Mouse (Mus musculus): ENCODE measurements around the gene Klk6.
A peak's percentile ranks its signal among the peaks of the same experiment; 100 is the strongest.

Klk6 gene

DNA sequence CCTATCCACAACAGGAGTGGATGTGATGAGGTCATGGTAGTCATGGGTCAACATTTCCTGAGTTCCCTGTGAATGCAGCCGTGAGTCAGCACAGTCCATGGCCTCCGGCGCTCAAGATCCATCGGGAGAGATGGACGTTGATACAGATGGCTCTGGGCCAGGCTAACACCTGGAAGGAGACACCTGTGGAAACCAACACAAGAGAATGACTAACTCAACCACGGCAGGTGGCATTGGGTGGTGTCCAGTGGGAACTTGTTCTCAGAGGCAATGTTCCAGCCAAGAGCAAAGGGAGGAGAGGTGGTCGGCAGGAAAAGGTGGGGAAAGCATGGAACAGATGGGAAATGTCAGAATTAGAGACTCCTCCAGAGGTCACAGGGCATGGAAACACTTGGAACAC, 2.7 kb upstream of the Klk6 start:
- DNase-seq (ENCODE audit: extremely low spot score), result no peak

DNA sequence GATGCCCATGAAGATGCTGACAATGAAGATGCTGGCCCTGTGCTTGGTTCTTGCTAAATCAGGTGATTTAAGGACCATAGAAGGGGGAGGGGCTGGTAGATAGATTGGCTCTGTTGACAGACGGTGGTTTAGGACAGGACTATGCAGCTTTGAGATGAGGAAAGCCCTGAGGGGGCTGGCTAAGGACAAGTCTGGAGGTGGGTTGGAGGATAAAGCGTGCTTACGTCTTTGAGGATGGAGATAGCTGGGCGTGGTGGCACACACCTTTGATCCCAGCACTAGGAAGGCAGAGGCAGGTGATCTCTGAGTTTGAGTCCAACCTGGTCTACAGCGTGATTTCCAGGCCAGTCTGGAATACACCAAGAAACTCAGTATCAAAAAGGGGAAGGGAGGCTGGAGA, 1.8 kb downstream of the Klk6 start:
- DNase-seq (ENCODE audit: extremely low spot score), result no peak

DNA sequence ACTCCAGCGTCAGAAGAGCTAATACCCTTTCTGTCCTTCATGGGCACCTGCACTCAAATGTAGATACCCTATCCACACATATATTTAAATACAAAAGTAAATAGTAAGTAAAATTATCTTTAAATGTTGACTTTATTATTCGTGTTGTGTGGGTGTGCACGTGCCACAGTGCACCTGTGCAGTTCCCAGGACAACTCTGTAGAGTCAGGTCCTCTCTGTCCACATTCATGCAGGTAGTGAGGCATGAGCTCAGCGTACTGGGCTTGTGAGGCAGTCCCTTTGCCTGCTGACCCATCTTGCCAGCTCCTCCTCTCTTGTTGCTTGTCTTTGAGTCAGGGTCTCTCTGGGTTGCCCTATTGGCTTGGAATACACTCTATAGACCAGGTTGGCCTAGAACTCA, 3.4 kb downstream of the Klk6 start:
- no peak for DNase-seq (ENCODE audit: extremely low spot score)

DNA sequence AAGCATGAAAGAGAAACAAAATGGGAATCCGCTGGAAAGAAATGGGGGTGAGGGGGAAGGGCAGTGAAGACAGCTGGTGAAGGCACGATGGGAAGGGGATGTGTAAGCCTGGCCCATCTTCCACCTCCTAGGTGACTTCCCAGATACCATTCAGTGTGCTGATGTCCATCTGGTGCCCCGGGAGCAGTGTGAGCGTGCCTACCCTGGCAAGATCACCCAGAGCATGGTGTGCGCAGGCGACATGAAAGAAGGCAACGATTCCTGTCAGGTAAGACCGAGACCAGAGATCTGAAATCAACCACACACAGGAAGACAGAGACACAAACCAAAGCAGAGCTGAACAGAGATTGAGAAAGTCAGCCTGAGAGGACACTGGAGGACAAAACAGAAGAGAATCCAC, 4.7 kb downstream of the Klk6 start:
- no peak for DNase-seq (ENCODE audit: extremely low spot score)

DNA sequence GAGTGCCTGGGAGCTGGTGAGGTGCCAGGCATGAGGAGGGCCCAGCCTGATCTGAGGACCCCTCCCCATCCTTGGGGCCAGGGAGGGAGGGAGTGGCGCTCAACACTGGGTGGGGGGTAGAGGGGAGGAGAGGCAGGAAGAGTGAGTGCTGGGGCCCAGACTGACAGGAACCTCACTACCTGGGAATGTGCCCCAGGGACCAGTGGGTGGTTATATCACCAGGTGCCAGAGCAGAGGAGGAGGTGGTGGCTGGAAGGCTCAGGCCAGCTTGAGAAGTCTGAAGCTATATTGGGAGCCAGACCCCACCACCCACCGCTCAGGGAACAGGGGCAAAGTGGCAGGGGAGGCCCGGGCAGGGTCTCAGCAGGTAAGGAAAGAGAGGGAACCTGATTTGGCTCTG, 17.4 kb downstream of the Klk6 start, which contains the start of gene Klk5:
TSS of gene Klk5 (plus strand) at position 271 of the 400 bp plus-strand sequence.
- DNase-seq (ENCODE audit: extremely low spot score), result no peak

DNA sequence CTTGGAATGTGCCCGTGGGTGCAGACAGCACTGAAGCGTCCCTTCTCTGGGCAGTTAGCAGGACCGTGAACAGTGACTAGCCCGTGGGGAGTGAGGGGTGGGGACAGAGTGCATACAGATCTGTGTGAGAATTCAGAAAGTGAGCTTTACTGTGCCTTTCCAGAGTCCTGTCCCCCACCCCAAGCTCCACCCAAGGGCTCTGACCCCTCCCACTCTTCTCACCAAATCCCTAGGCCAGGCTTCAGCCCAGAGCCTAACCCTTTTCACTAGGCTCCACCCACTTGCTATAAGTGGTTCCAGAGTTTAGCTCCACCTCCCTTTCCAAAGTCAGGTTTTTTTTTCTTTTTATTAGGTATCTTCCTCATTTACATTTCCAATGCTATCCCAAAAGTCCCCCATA, 19.5 kb downstream of the Klk6 start:
- no peak for DNase-seq (ENCODE audit: extremely low spot score)

DNA sequence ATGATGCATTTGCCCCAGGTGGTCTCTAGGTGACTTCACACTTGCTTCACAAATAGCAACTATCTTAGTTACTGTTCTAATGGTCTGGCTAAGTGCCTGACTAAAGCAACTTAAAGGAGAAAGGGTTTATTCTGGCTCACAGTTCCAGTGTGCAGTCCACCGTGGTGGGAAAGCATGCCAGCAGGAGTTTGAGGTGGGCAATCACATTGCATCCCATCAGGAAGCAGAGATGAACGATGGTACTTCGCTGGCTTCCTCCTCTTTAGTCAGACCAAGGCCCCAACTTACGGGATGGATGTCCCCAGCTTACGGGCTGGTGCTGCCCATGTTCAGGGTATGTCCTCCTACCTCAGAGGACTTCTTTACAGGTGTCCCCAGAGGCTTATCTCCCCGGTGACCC, 27.3 kb downstream of the Klk6 start:
- DNase-seq (ENCODE audit: extremely low spot score), result no peak

DNA sequence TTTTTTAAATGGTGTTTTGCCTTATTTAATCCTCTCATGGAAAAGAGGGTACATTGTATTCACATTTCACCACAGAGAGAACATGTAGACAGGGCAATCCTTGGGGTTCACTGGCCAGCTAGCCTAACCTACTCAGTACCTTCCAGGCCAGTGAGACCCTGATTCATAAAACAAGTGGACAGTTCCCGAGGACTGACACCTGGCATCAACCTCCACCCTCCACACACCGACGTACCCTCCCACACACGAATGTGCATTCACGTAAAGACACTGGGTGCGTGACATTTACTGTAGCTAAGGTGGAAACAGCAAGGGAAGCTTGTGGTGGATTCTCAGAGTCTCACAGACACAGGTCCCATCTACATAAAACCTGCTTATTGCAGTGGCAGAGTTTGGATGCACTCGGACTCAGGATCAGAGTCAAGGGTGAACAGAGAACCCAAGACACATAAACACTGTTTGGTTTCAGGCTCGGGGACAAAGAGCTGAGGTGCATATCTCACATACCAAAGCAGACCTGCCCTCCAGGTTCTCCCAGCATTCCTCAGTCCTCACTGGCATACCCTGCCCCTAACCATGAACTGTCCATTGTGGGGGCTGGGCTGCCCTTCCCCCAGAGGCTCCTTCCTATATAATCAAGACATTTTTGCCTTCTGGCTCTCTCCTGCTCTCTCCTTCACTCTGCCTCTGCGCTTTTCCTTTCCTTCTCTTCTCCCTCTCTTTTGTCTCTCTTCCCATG, 30.5 kb downstream of the Klk6 start:
- no peak for DNase-seq (ENCODE audit: extremely low spot score)

DNA sequence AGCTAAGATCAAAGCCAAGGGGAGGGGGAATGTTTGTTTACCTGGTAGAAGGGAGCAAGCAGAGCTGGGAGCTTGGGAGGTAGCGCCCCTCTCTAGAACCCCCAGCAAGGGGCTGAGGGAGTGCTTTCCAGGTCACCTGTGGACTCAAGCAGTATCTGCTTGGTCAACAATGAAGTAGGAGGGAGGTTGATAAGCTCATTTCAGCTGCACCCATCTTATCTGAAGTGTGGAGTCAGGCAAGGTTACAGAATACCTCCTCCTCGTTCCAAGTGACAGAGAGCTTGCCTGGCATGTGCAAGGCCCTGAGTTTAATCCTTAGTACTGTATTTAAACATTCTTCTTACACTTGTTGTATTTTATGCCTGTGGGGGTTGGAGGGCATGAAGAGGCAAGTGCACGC, 31.4 kb downstream of the Klk6 start:
- DNase-seq (ENCODE audit: extremely low spot score), result no peak

DNA sequence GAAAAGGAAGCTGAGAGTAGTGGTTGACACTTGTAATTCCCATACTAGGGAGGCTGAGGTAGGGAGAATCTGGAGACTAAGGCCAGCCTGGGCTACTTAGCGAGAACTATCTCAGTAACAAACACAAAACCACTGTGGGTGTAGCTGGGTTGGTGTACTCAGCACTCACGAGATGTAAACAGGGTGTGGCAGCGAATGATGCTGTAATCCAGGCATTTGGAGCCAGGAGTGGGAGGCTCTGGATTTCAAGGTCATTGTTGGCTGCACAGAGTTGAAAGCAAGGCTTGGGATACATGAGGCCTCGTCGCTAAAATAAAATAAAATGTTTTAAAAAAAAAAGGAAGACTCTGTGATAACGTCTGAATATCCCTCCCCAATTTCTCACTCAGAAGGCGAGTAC, 32.0 kb downstream of the Klk6 start:
- DNase-seq (ENCODE audit: extremely low spot score), result no peak

DNA sequence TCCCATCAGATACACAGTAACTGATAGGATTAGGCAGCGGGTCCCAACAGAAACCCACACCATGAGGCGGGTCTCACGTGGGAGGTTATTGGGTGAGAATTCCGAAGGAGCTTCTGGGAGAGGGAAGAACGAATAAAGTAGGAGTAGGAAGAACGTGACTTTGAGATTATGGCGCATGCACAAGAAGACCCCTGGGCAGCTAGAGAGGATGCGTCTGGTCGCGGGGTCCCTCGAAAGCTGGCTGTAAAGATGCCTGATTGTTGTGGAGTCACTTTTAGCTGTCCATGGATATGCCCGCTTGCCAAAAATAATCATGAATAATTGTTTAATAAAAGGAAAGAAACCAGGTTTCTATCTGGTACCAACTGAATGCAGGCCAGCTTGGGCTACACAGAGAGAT, 33.2 kb downstream of the Klk6 start:
- no peak for DNase-seq (ENCODE audit: extremely low spot score)

DNA sequence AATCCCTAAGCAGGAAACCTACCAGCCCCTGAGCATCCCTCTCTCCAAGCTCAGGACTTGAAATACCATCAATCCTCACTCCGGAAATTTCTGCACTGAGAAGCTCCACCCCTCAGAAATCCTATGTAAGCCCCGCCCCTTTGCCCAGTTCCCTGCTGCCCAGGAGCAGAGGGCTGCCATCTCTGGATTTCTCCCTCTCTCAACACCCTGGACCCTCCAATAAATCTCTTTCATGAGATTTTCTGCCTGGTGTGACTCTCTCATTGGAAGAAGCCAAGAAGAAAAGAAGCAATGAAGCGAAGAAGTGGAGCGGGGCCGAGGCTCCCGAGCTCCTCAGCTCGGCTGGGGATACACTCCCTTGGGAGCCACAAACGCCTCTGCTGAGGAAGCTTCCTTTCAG, 36.1 kb downstream of the Klk6 start:
- DNase-seq (ENCODE audit: extremely low spot score), result no peak

DNA sequence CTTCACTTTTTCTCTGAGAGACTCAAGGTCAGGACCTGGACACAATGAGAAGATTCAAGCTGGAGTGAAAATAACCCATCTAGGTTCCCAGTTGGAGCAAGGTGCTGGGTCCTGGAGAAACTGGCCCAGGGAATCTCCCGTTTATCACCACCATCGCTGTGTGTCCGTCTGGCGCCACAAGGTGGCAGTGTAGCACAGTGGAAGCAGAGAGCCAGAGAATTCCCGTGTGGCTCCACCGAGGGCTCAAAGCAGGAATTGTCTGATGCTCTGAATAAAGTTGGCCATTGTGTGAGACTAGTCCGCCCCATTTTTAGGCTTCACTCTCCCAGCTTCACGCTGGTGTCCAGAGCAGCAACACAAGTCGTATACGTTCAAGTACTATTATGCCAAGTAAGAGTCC, 48.9 kb downstream of the Klk6 start:
- peak; percentile 82 for DNase-seq (ENCODE audit: extremely low spot score)

DNA sequence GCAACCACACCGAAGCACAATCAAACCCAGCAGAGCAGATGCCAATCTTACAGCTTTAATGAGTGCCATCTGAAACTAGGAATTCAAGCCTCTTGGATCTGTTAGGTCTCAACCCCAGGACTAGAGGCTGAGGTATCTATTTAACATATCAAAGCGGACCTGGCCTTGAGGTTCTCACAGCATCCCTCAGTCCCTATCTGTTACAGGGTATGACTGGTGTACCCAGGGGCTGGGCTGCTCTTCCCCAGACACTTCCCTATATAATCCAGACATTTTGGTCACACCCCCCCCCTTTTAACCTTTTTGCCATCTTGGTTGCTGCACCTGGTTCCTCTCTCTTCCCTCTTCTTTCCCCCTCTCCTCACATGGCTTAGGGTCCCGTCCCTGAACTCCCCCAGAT, 49.4 kb downstream of the Klk6 start:
- DNase-seq (ENCODE audit: extremely low spot score), result no peak

DNA sequence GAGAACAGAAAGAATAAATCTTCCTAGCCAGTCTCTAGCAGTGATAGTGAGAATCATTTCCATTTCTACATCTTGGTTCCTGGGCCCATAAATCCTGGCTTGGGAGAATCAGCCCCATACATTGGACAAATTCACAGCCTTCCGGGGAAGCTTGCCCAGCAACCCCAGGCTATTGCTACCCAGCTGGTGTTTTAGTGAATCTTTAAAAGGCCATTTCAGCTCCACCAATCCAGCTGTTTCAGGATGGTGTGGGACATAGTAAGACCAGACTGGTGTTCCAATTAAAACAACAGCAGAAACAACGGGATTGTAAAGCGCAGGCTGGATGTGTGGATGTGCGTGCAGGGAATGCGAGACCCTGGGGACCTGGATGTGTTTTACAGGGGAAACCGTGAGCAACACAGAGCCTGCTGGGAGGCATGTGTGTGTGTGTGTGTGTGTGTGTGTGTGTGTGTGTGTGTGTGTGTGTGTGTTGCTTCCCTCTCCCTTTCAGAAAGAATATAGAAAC, 50.6 kb downstream of the Klk6 start:
- DNase-seq (ENCODE audit: extremely low spot score), result no peak

DNA sequence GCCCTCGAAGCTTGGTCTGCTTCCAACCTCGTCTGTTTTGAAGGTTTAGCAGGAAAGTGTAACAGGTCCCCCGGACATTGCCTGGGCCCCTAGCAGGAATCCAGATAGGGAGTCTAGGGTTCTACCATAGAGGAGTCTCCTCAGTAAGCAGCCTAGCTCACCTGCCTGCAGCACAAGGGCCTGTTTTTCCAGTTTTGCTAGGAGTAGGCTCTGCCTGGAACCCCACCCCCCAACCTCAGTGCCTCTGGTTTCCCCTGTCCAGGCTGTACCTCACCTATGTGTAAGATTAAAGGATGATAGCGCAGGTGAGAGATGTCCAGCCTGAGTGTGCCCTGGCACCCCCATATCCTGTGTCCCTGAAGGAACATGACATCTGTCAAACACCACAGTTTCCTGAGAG, 52.1 kb downstream of the Klk6 start:
- DNase-seq (ENCODE audit: extremely low spot score), result no peak

DNA sequence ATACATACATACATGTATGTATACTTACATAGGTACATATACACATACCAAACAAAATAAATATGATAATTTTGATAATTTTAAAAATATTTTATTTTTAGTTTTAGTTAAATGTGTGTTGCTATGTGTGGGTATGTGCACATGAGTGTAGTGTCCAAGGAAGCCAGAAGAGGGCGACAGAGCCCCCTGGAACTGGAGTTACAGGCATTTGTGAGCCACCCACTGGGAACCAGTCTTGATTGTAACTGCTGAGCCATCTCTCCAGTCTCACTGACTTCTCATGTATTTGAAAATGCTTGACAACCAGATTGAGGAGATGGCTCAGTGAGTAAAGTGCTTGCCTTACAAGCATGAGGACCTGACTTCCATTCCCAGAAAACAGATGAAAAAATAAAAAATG, 54.0 kb downstream of the Klk6 start:
- DNase-seq (ENCODE audit: extremely low spot score), result no peak

DNA sequence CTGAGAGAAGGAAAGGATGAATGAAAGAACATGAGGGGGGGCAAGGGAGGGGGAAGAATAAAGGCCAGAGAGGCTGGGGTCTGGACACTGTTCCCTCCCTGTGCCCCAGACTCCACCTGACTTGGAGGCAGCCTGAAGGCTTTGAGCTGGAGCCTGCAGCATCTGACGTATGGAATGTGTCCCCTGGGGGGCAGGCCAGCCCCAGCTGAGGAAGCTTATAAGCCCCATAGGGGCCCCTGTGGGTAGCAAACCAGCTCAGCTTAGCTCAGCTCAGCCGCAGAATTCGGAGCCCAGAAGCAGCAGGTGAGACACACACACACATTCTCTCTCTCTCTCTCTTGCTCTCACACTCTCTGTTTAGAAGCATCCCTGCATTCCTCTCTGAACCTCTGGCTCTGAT, 56.6 kb downstream of the Klk6 start, which contains the start of gene Klk4:
TSS of gene Klk4 (plus strand) at position 249 of the 400 bp plus-strand sequence.
- no peak for DNase-seq (ENCODE audit: extremely low spot score)
